Mouse (Mus musculus) heart, embryonic 14.5 days (tissue): ENCODE results near the gene Fam102a. TPM values are rescaled to one million over a fixed set of nuclear protein-coding genes. Genes with fewer than 3 reads are reported as not detected.

Experiments
- ATAC-seq: fragments of 200-750 bp; cut with Nextera tagmentation; 2 replicates; pipeline ENCODE4 v1.8.0; 2017; ENCODE audit warnings: low read depth, moderate TSS enrichment; ENCODE audit not compliant: insufficient number of reproducible peaks, insufficient read depth, low FRiP score
- H3K27ac ChIP-seq, 2 experiments: fragments of 200-500 bp in 1 of 2; fragments of 300-500 bp in 1 of 2; sonication (generic) in 1 of 2; replicated peaks in 1 of 2; 2 replicates each; pipeline ENCODE4 v1.5.1; 2012 to 2014; ENCODE audit warnings: low read depth in 2 of 2, low read length in 2 of 2, control low read depth in 1 of 2, mild to moderate bottlenecking in 1 of 2, mixed read lengths in 1 of 2; ENCODE audit not compliant: control insufficient read depth in 1 of 2, insufficient read depth in 1 of 2
- H3K27me3 ChIP-seq: fragments of 300-500 bp; sonication (generic); 2 replicates; pipeline ENCODE4 v1.6.1; 2014; ENCODE audit warnings: mild to moderate bottlenecking, low read length, control low read depth; ENCODE audit not compliant: control insufficient read depth, insufficient read depth
- H3K36me3 ChIP-seq: fragments of 300-500 bp; sonication (generic); 2 replicates; pipeline ENCODE4 v1.6.1; 2014; ENCODE audit warnings: mild to moderate bottlenecking, control low read depth, low read length, mixed read lengths; ENCODE audit not compliant: control insufficient read depth, insufficient read depth
- H3K4me1 ChIP-seq, 2 experiments: fragments of 200-500 bp in 1 of 2; fragments of 300-500 bp in 1 of 2; sonication (generic) in 1 of 2; 2 replicates each; pipeline ENCODE4 v1.6.1; 2012 to 2014; ENCODE audit warnings: low read length in 2 of 2, control low read depth in 1 of 2, mixed read lengths in 1 of 2; ENCODE audit not compliant: control insufficient read depth in 2 of 2, insufficient read depth in 2 of 2
- H3K4me2 ChIP-seq: fragments of 300-500 bp; sonication (generic); 2 replicates; pipeline ENCODE4 v1.6.1; 2014; ENCODE audit warnings: mild to moderate bottlenecking, low read length
- H3K4me3 ChIP-seq, 2 experiments: fragments of 200-500 bp in 1 of 2; fragments of 300-500 bp in 1 of 2; sonication (generic) in 1 of 2; 2 replicates each; pipeline ENCODE4 v1.5.1; 2012 to 2014; ENCODE audit warnings: low read length in 2 of 2, mild to moderate bottlenecking in 2 of 2, control low read depth in 1 of 2, low read depth in 1 of 2, moderate library complexity in 1 of 2; ENCODE audit not compliant: control insufficient read depth in 1 of 2, insufficient read depth in 1 of 2
- H3K9ac ChIP-seq: fragments of 300-500 bp; sonication (generic); 2 replicates; pipeline ENCODE4 v1.6.1; 2014; ENCODE audit warnings: mild to moderate bottlenecking, low read length
- H3K9me3 ChIP-seq: fragments of 300-500 bp; sonication (generic); 2 replicates; pipeline ENCODE4 v1.6.1; 2016; ENCODE audit warnings: low read length, control low read depth; ENCODE audit not compliant: control insufficient read depth
- WGBS: fragments of 180-500 bp; shearing (Covaris S2); extraction: QIAGEN DNeasy Blood & Tissue Kit; methylation state at CpG from one replicate; pipeline ENCODE4 v1.1.7; 2014; 5-methylcytosine and 5-hydroxymethylcytosine counted together
- polyA plus RNA-seq: library from polyadenylated mRNA; unstranded; fragments of >200 nt; fragmentation: Nextera tagmentation; extraction: Ambion mirVana; gene quantifications from 2 replicates; pipeline ENCODE4 v1.2.1, GENCODE M21; 2014

Gene Fam102a
- polyA plus RNA-seq, 1 experiment from 2014 or later = 6.3 TPM

DNA sequence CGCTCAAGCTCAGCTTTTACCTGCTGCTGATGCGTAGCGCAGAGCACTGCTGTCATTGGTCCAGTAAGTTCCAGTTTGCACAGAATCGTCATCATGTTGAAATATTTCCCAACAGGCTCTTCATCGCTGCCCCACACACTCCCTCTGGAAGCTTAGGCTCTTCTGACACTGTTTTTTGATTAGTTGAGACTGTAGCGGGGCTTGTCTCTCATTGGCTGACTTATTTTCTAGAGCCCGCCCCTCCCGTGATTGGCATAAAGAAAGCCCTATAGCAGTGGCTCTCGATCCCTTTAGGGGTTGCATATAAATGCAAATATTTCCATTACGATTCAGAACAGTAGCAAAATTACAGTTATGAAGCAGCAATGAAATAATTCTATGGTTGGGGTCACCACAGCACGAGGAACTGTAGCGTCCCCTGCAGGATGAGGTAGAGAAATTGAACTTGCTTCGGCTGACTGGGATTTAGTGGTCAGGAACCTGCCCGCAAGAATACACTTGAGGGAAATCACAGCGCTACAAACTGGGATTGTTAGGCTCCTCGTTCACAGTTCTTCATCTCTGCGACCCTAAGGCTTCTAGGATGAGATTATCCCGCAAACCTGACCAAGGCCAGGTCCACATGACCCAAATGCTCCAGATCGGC lies 46.4 kb downstream of the Fam102a start:
- WGBS = 37% methylated on average over 19 of the region's 19 CpGs
- Histone ChIP-seq H3K4me3 (peak overlapping the region; percentile 11 to 16; a peak in 3 of 4 replicates), H3K27me3 (peaks cover 31% of the 10 kb centered on the region), H3K4me2 (peak overlapping the region; percentile 50), H3K4me1 (peaks cover 2 to 8% of the 10 kb centered on the region in 2 experiments; a peak in 3 of 4 replicates), H3K36me3 (no peaks in the 10 kb centered on the region), H3K9ac (no peak overlapping the region; the same call in 1 of the 2 replicates), H3K9me3 (no peaks in the 10 kb centered on the region), H3K27ac (no peak overlapping the region)
- no peak for ATAC-seq

DNA sequence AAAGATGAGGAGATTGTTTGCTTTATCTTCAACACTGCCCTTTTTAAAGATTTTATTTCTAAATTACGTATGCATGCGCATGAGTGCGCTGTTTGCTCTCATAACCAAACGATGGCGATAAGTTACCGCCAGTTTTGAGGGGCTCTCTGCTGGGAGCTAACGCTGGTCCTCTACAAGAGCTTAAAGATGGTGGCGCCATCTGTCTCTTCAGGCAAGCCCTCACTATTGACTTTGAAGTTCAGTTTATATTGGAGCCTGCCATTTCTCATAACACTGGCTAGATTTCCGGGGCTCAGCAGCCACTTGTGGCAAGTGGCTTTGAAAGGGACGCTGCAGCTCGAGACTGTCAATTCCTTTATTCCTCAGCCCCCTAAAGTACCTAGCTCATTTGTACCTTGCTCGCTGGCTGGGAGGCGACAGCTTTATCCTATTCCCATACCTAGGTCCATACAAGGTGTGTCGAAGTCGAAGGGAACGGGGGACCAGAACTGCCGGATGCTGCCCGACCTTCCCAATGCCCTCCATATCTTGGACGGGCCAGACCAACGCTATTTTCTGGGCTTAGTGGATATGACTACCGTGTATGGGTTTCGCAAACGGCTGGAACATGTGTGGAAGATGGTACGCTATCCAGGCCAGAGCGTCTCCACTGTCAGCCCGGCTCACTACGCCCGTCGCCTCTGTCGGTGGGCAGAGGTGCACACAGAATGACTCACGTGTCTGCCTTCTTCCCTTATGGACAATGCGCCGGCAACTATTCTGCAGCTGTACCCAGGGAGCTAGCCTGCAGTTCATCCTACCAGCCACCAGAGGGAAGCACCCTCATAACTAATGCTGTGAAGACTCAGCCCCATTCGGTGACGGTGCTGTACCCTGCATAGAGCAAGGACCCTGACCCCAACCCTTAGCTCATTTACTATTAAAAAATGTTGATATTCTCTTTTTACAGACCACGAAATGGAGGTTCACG lies 48.0 kb downstream of the Fam102a start:
- H3K27me3 ChIP-seq = peaks cover 27% of the 10 kb centered on the region
- peaks cover 8 to 17% of the 10 kb centered on the region in 2 experiments for H3K4me1 ChIP-seq
- H3K9ac ChIP-seq = 0 out of 2 replicates have a peak overlapping the region, but pooled peaks have one; percentile 1
- peak overlapping the region; percentile 59 for H3K4me2 ChIP-seq
- H3K36me3 ChIP-seq = no peaks in the 10 kb centered on the region
- H3K9me3 ChIP-seq = no peaks in the 10 kb centered on the region
- H3K27ac ChIP-seq = no peak overlapping the region
- H3K4me3 ChIP-seq = peak overlapping the region; percentile 9 to 21; a peak in 3 of 4 replicates
- peak; percentile 61 for ATAC-seq
- WGBS = 11% methylated on average over 37 of the region's 37 CpGs

DNA sequence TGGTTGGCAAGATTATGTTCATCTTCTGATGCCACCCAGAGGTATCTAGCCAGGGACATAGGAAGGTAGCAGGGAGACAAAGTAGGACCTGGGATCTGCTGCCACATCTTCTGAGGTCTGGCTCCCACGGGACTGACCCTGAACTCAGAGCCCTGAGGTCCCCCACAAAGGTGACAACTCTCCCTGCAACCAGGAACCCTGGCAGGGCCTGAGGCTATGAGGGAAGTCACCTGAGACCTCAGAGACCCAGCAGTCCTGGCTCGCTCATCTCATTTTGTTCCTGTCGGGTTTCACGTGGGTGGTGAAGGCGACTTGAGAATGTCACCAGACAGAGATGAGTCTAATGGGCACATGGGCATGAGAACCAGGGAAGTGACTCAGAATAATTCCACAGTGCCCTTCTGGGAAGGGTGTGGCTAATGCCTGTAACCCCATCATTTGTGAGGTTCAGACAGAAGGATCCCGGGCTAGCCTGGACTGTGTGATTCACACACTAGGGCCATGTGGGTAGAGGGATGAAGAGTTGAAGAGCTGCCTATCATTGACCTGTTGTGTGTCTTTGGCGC lies 50.1 kb downstream of the Fam102a start:
- H3K27me3 ChIP-seq = peaks cover 9% of the 10 kb centered on the region; the same call in 1 of the 2 replicates
- H3K27ac ChIP-seq = no peak overlapping the region
- no peak for ATAC-seq
- H3K9me3 ChIP-seq = no peaks in the 10 kb centered on the region
- peaks cover 7% of the 10 kb centered on the region; the same call in 1 of the 2 replicates for H3K36me3 ChIP-seq
- peaks cover 28 to 31% of the 10 kb centered on the region in 2 experiments for H3K4me1 ChIP-seq
- WGBS = 76% methylated on average over 7 of the region's 7 CpGs
- H3K4me2 ChIP-seq = no peak overlapping the region
- no peak overlapping the region for H3K9ac ChIP-seq
- no peak overlapping the region for H3K4me3 ChIP-seq

DNA sequence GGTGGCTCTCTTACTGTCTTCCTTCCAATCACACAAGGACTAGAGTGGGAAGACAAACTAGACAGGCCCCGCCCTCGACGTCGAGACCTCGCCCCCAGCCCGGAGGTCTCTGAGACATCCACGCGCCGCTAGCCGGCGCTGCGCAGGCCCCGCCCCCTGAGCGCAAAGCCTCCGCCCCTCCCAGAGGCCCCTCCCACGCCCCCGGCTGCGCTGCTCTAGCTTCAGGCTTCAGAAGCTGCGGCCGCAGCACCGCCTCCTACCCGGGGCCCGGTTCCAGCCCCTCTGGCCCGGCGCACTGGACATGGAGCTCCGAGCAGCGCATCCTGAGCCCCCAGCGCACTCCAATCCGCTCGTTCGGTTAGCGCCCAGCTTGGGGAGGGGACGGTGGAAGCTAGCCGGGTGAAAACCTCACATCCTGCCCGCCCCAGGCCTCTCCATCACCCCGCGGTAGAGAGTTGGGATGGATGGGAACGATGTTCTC lies 51.8 kb downstream of the Fam102a start, which contains the start of gene St6galnac4:
TSS of gene St6galnac4 (plus strand) at position 225 of the 481 bp plus-strand sequence.
- peaks cover 28 to 29% of the 10 kb centered on the region in 2 experiments for H3K4me1 ChIP-seq
- H3K4me3 ChIP-seq = peak within 1 kb of the TSS; percentile 66 to 78
- under 1% methylated on average over 38 of the region's 38 CpGs for WGBS
- H3K27ac ChIP-seq = peak within 1 kb of the TSS; percentile 88 to 89
- ATAC-seq = peak; percentile 84
- peak within 1 kb of the TSS; percentile 82 for H3K9ac ChIP-seq
- peak within 1 kb of the TSS; percentile 89 for H3K4me2 ChIP-seq
- 0 out of 2 replicates have a peak, but pooled peaks cover 3% of the 10 kb centered on the region for H3K27me3 ChIP-seq
- peaks cover 17% of the 10 kb centered on the region for H3K36me3 ChIP-seq
- H3K9me3 ChIP-seq = no peaks in the 10 kb centered on the region

DNA sequence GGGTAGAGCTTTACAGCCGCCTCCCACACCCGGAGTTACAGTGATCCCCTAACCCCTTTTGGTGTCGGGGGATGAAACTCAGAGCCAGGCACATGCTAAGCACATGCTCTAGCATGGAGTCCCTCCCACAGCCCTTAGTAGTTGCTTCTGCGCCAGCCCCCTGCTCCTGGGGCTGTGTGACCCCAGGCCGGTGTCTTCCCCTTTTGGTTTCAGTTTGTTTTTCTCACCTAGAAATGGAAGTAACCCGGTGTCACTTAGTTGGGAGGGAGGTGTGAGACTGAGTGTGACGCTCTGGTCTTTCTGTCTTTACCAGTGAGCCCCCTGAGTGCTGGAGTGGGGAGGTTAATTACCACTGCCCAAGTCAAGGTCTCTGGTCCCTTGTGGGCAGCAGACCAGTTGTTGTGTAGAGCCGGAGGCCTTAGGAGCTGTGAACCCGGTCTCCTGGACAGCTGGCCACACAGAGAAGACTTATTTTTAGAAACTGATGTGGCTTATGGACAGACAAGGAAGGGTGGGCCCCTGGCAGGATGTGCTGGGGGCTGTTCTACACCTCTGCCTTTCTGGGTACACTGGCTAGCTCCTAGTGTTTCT lies 52.7 kb downstream of the Fam102a start:
- H3K4me3 ChIP-seq = peak overlapping the region; percentile 66 to 78
- WGBS = 10% methylated on average over 9 of the region's 9 CpGs
- H3K9me3 ChIP-seq = no peaks in the 10 kb centered on the region
- peaks cover 26% of the 10 kb centered on the region for H3K36me3 ChIP-seq
- H3K9ac ChIP-seq = peak overlapping the region; percentile 82
- peak overlapping the region; percentile 88 to 89 for H3K27ac ChIP-seq
- H3K4me1 ChIP-seq = peaks cover 27 to 28% of the 10 kb centered on the region in 2 experiments
- peak overlapping the region; percentile 89 for H3K4me2 ChIP-seq
- no peaks in the 10 kb centered on the region for H3K27me3 ChIP-seq
- ATAC-seq = no peak

DNA sequence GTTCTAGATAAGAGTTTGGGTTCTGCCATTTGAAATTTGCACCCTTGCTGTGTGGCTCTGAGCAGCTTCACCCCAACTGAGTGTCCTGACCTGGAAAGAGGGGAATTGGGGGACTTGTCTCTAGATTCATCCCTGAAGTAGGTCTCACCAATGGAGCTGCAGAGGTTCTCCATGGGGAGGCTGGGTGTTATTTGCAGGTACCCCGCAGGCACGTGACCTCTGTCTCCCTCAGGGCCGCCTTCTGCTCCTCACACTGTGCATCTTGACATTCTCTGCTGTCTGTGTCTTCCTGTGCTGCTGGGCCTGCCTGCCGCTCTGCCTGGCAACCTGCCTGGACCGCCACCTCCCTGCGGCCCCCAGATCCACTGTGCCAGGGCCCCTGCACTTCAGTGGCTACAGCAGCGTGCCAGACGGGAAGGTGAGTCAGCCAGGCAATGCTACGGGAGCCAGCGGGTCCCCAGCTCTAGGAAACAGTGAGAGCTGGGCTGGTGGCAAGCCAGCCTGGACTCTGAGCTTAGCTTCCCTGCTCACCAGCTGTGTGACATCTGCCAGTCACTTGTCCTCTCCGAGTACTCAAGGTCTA lies 54.2 kb downstream of the Fam102a start:
- Histone ChIP-seq H3K9ac (peak overlapping the region; percentile 48), H3K4me1 (peaks cover 23 to 28% of the 10 kb centered on the region in 2 experiments), H3K36me3 (peaks cover 41% of the 10 kb centered on the region), H3K9me3 (no peaks in the 10 kb centered on the region), H3K27me3 (no peaks in the 10 kb centered on the region), H3K27ac (peak overlapping the region; percentile 70 to 75), H3K4me2 (peak overlapping the region; percentile 89), H3K4me3 (0 out of 4 replicates have a peak overlapping the region, but pooled peaks have one; percentile 2)
- peak; percentile 15 for ATAC-seq
- 23% methylated on average over 11 of the region's 11 CpGs for WGBS
